Mouse (Mus musculus): ENCODE results near the gene Uba1. TPM values are rescaled to one million over a fixed set of nuclear protein-coding genes. Genes with fewer than 3 reads are reported as not detected.
"Not testable (repeated sequence)": the region's sequence is repeated elsewhere in the genome, so short reads cannot be mapped to it uniquely, and the experiment has no call there.

The Uba1 gene
- polyA plus RNA-seq, 1 experiment from 2014 or later, result 50.4 TPM

DNA sequence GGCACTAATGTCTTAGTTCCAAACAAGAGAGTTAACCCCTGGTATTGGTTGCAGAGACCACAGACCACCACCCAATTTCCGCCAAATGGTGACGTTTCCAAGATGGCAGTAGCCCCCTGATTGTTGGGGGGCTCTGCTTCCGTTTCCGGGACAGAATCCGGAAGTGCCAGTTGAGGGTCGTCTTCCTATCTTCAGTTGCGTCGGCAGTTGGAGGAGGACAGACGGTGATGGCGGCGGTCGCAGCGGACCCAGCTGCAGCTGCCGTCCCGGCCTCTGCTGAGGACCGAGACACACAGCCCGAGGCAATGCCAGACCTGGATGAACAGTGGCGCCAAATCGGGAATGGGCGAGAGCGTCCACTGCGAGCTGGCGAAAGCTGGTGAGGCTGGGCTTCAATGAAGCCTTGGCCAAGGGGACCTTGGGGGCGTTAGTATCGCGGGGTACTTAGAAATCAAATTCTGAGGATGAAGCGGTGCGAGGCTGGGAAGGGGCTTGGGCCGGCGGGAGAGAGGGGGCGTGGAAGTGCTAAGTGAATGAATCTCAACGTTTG is 45.7 kb downstream of the Uba1 start, which contains the start of gene Usp11:
Usp11 (plus strand) TSS at position 166 of the 550 bp plus-strand sequence.
- no peak for TF ChIP-seq EP300 (IDR thresholded peaks at IDR 0.05; ENCODE audit: low read depth)
- no peak for TF ChIP-seq CTCF (IDR thresholded peaks at IDR 0.05; ENCODE audit: low read depth)
- no peak for DNase-seq
- Histone ChIP-seq H3K4me2 (ENCODE audit: low read depth, low read length) (peak within 1 kb of the TSS; percentile 79), H3K27ac (ENCODE audit: low read depth) (peak within 1 kb of the TSS; percentile 90), H3K27me3 (ENCODE audit: insufficient read depth, low read length) (no peaks in the 10 kb centered on the region), H3K9me3 (ENCODE audit: low read length) (no peaks in the 10 kb centered on the region), H3K36me3 (replicated peaks; ENCODE audit: insufficient read depth, low read length) (no peaks in the 10 kb centered on the region), H3K4me3 (ENCODE audit: low read depth, low read length) (peak within 1 kb of the TSS; percentile 63), H3K9ac (replicated peaks) (peak within 1 kb of the TSS; percentile 65), H3K4me1 (ENCODE audit: insufficient read depth) (no peaks in the 10 kb centered on the region)
- ATAC-seq, result peak; percentile 30
- 23% methylated on average over 32 of the region's 32 CpGs for WGBS (ENCODE audit: insufficient replicate concordance)

DNA sequence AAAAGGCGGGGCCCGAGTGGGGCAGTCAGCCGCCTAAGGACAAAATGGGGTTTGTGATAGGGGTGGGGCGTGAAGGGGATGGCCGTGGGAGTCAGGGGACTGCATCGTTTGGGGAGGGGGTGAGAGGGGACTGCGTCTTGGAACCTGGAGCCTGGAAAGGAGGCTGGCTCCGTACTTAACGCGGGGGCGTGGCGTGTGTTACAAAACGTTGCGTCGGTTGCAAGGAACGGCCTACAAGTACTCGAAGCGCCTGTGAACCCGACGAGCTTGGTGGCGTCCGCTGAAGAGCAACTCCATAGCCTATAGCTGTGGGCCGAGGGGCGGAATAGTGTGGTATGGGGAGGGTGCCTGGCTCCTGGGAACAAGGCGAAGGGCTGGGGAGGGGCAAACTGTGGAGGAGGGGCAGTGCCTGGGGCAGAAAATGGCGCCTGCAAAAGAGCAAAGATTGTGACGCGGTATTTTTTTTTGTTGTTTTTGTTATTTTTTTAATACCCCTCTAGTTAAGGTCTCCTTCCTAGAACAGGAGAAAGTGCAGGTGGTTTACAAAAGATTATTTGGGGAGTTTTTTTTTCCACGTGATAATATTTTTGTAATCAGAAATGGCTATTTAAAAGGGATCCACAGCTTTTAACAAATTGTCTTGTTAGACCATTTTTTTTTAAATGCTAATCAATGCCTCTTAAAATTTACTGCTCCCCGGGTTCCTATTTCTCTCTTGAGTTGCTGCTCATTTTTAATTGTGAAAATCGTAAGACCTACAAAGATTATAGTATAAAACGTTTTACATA is 46.4 kb downstream of the Uba1 start:
- peak; percentile 81 for DNase-seq
- peak overlapping the region; percentile 90 for H3K27ac ChIP-seq (ENCODE audit: low read depth)
- peak overlapping the region; percentile 79 for H3K4me2 ChIP-seq (ENCODE audit: low read depth, low read length)
- peak overlapping the region; percentile 65 for H3K9ac ChIP-seq (replicated peaks)
- ATAC-seq, result peak; percentile 96
- peak overlapping the region; percentile 63 for H3K4me3 ChIP-seq (ENCODE audit: low read depth, low read length)
- H3K9me3 ChIP-seq (ENCODE audit: low read length), result no peaks in the 10 kb centered on the region
- TF ChIP-seq CTCF (IDR thresholded peaks at IDR 0.05; ENCODE audit: low read depth) (no peak), EP300 (IDR thresholded peaks at IDR 0.05; ENCODE audit: low read depth) (no peak)
- no peaks in the 10 kb centered on the region for H3K27me3 ChIP-seq (ENCODE audit: insufficient read depth, low read length)
- H3K4me1 ChIP-seq (ENCODE audit: insufficient read depth), result no peaks in the 10 kb centered on the region
- no peaks in the 10 kb centered on the region for H3K36me3 ChIP-seq (replicated peaks; ENCODE audit: insufficient read depth, low read length)
- WGBS (ENCODE audit: insufficient replicate concordance), result 17% methylated on average over 32 of the region's 32 CpGs

DNA sequence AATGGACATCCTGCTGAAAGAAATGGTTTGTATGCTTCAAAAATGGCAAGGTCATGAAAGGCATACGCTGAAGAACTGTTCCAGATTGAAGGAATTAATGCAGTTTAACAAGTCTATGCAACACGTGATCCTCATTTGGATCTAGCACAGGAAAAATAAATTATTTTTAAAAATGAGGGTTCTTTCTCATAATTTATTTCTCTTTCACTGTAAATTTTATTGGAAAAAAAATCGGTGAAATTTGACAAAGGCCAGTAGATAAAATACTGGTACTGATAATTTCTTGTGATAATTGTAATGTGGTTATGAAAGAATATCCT is 46.9 kb downstream of the Uba1 start:
- H3K9ac ChIP-seq (replicated peaks), result no peak overlapping the region
- DNase-seq (no peak), ATAC-seq (no peak)
- no peaks in the 10 kb centered on the region for H3K27me3 ChIP-seq (ENCODE audit: insufficient read depth, low read length)
- H3K9me3 ChIP-seq (ENCODE audit: low read length), result no peaks in the 10 kb centered on the region
- 22% methylated on average over 3 of the region's 3 CpGs for WGBS (ENCODE audit: insufficient replicate concordance)
- H3K4me1 ChIP-seq (ENCODE audit: insufficient read depth), result no peaks in the 10 kb centered on the region
- H3K36me3 ChIP-seq (replicated peaks; ENCODE audit: insufficient read depth, low read length), result no peaks in the 10 kb centered on the region
- peak overlapping the region; percentile 63 for H3K4me3 ChIP-seq (ENCODE audit: low read depth, low read length)
- H3K27ac ChIP-seq (ENCODE audit: low read depth), result peak overlapping the region; percentile 90; the same call in 1 of the 2 replicates
- TF ChIP-seq EP300 (IDR thresholded peaks at IDR 0.05; ENCODE audit: low read depth) (no peak), CTCF (IDR thresholded peaks at IDR 0.05; ENCODE audit: low read depth) (no peak)
- peak overlapping the region; percentile 79 for H3K4me2 ChIP-seq (ENCODE audit: low read depth, low read length)

GRCm38 (mm10) chrX:20728681-20729080 is 70.6 kb downstream of the Uba1 start:
- TF ChIP-seq CTCF (IDR thresholded peaks at IDR 0.05; ENCODE audit: low read depth) (no peak), EP300 (IDR thresholded peaks at IDR 0.05; ENCODE audit: low read depth) (no peak)
- Histone ChIP-seq H3K4me1 (ENCODE audit: insufficient read depth) (no peaks in the 10 kb centered on the region), H3K27ac (ENCODE audit: low read depth) (no peak overlapping the region), H3K4me2 (ENCODE audit: low read depth, low read length) (no peak overlapping the region), H3K27me3 (ENCODE audit: insufficient read depth, low read length) (no peaks in the 10 kb centered on the region), H3K9me3 (ENCODE audit: low read length) (no peaks in the 10 kb centered on the region), H3K4me3 (ENCODE audit: low read depth, low read length) (no peak overlapping the region), H3K9ac (replicated peaks) (no peak overlapping the region), H3K36me3 (replicated peaks; ENCODE audit: insufficient read depth, low read length) (no peaks in the 10 kb centered on the region)
- WGBS (ENCODE audit: insufficient replicate concordance), result 63% methylated on average over 5 of the region's 5 CpGs
- no peak for DNase-seq
- no peak for ATAC-seq

DNA sequence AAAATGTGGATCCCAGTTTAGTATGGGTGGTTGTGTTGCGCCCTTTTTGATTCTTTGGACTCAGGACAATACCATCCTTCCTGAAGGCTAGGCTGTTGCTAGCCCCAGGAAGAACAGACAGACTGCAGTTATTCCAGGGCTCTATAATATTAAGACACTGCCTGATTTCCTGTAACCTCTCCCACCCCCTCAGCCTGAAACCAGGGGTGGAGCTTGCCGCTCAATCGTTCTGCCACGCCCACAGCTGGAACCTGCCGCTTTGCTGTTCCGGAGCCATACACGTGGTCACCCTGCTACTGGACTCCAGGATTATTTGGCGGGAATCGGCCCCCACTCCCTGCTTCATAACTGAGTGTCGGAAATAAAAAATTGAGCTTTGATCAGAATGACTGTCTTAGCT is 71.9 kb downstream of the Uba1 start:
- WGBS (ENCODE audit: insufficient replicate concordance), result 46% methylated on average over 10 of the region's 10 CpGs
- H3K36me3 ChIP-seq (replicated peaks; ENCODE audit: insufficient read depth, low read length); H3K27me3 ChIP-seq (ENCODE audit: insufficient read depth, low read length); H3K9me3 ChIP-seq (ENCODE audit: low read length); ATAC-seq; H3K27ac ChIP-seq (ENCODE audit: low read depth); DNase-seq; H3K4me2 ChIP-seq (ENCODE audit: low read depth, low read length); H3K4me3 ChIP-seq (ENCODE audit: low read depth, low read length); H3K4me1 ChIP-seq (ENCODE audit: insufficient read depth); H3K9ac ChIP-seq (replicated peaks): not testable (repeated sequence)

Other genes with a start within 250 kb of the Uba1 start
- gene Jade3, start 232.6 kb upstream of the Uba1 start, polyA plus RNA-seq (2015; fragmentation: Nextera tagmentation; extraction: Ambion mirVana), result 2.0 TPM in 2 replicates
- 328 and 357 TPM in 2 replicates for gene Rgn, start 108.5 kb upstream of the Uba1 start, polyA plus RNA-seq (2015; fragmentation: Nextera tagmentation; extraction: Ambion mirVana)
- gene Rbm10, start 40.8 kb upstream of the Uba1 start, polyA plus RNA-seq (2015; fragmentation: Nextera tagmentation; extraction: Ambion mirVana), result 12.2 and 14.9 TPM in 2 replicates
- 245 and 254 TPM in 2 replicates for gene Ndufb11, start 40.7 kb upstream of the Uba1 start, polyA plus RNA-seq (2015; fragmentation: Nextera tagmentation; extraction: Ambion mirVana)
- gene Cdk16, start 29.6 kb downstream of the Uba1 start, polyA plus RNA-seq (2015; fragmentation: Nextera tagmentation; extraction: Ambion mirVana), result 15.3 TPM in 2 replicates
- gene Usp11, start 45.6 kb downstream of the Uba1 start, polyA plus RNA-seq (2015; fragmentation: Nextera tagmentation; extraction: Ambion mirVana), result 1.9 and 2.0 TPM in 2 replicates
- gene Araf, start 139.5 kb downstream of the Uba1 start, polyA plus RNA-seq (2015; fragmentation: Nextera tagmentation; extraction: Ambion mirVana), result 36.1 and 37.5 TPM in 2 replicates
- gene Timp1, start 211.8 kb downstream of the Uba1 start, polyA plus RNA-seq (2015; fragmentation: Nextera tagmentation; extraction: Ambion mirVana), result 1.7 and 2.2 TPM in 2 replicates

All from liver, postnatal 0 days (tissue).